Mouse (Mus musculus) liver, postnatal 0 days (tissue): Measurements from ENCODE around the gene Bsdc1. TPM values are rescaled to one million over a fixed set of nuclear protein-coding genes. Genes with fewer than 3 reads are reported as not detected.
"Not testable (repeated sequence)": the region's sequence is repeated elsewhere in the genome, so short reads cannot be mapped to it uniquely, and the experiment has no call there.

Experiments used
- ATAC-seq: fragments of 200-750 bp; cut with Nextera tagmentation; 2 replicates; pipeline ENCODE4 v1.8.0; 2017; ENCODE audit warnings: mild to moderate bottlenecking, moderate library complexity
- DNase-seq: peaks from one replicate; pipeline ENCODE4 v3.0.0-alpha.2; 2016
- H3K27ac ChIP-seq: fragments of 300-500 bp; sonication (generic); 2 replicates; pipeline ENCODE4 v1.5.1; 2014; ENCODE audit warnings: antibody characterized with exemption, moderate library complexity, mild to moderate bottlenecking, low read depth
- H3K27me3 ChIP-seq: fragments of 300-500 bp; sonication (generic); 2 replicates; pipeline ENCODE4 v1.6.1; 2014; ENCODE audit warnings: low read length, control low read depth, mixed read lengths; ENCODE audit not compliant: insufficient read depth
- H3K36me3 ChIP-seq: fragments of 300-500 bp; sonication (generic); replicated peaks from 2 replicates; pipeline ENCODE4 v1.6.1; 2014; ENCODE audit warnings: mild to moderate bottlenecking, control low read depth, low read length, moderate library complexity, mixed read lengths; ENCODE audit not compliant: insufficient read depth
- H3K4me1 ChIP-seq: fragments of 300-500 bp; sonication (generic); 2 replicates; pipeline ENCODE4 v1.6.1; 2014; ENCODE audit warnings: antibody characterized with exemption, mild to moderate bottlenecking, control low read depth; ENCODE audit not compliant: insufficient read depth
- H3K4me2 ChIP-seq: fragments of 300-500 bp; sonication (generic); 2 replicates; pipeline ENCODE4 v1.6.1; 2014; ENCODE audit warnings: low read depth, mild to moderate bottlenecking, low read length, moderate library complexity, mixed read lengths
- H3K4me3 ChIP-seq: fragments of 300-500 bp; sonication (generic); 2 replicates; pipeline ENCODE4 v1.5.1; 2014; ENCODE audit warnings: low read depth, low read length
- H3K9ac ChIP-seq: fragments of 300-500 bp; sonication (generic); replicated peaks from 2 replicates; pipeline ENCODE4 v1.6.1; 2014; ENCODE audit warnings: mild to moderate bottlenecking, moderate library complexity
- H3K9me3 ChIP-seq: fragments of 300-500 bp; sonication (generic); 2 replicates; pipeline ENCODE4 v1.6.1; 2016; ENCODE audit warnings: mild to moderate bottlenecking, control low read depth, low read length, mixed read lengths
- CTCF ChIP-seq: sonication (generic); IDR thresholded peaks from 2 replicates; pipeline ENCODE4 v1.5.1; 2016; ENCODE audit warnings: antibody characterized with exemption, low read depth
- EP300 ChIP-seq: IDR thresholded peaks from 2 replicates; pipeline ENCODE4 v1.6.1; 2016; ENCODE audit warnings: antibody characterized with exemption, low read depth, mild to moderate bottlenecking
- WGBS: fragments of 180-500 bp; shearing (Covaris S2); extraction: QIAGEN DNeasy Blood & Tissue Kit; methylation state at CpG from one replicate; pipeline ENCODE4 v1.1.7; 2014; ENCODE audit not compliant: insufficient replicate concordance; 5-methylcytosine and 5-hydroxymethylcytosine counted together
- polyA plus RNA-seq: library from polyadenylated mRNA; unstranded; fragments of >200 nt; fragmentation: Nextera tagmentation; extraction: Ambion mirVana; gene quantifications from 2 replicates; pipeline ENCODE4 v1.2.1, GENCODE M21; 2015

The Bsdc1 gene
- polyA plus RNA-seq, 1 experiment from 2014 or later = 37.4 TPM

GRCm38 (mm10) chr4:129456126-129456525, 5.3 kb upstream of the Bsdc1 start:
- Histone ChIP-seq H3K4me2 (no peak overlapping the region), H3K4me1 (0 out of 2 replicates have a peak, but pooled peaks cover 3% of the 10 kb centered on the region), H3K9me3 (no peaks in the 10 kb centered on the region), H3K27me3 (no peaks in the 10 kb centered on the region), H3K9ac (no peak overlapping the region), H3K4me3 (no peak overlapping the region), H3K27ac (no peak overlapping the region), H3K36me3 (no peaks in the 10 kb centered on the region)
- WGBS = 56% methylated on average over 5 of the region's 5 CpGs
- no peak for DNase-seq
- ATAC-seq = no peak
- TF ChIP-seq EP300 (no peak), CTCF (no peak)

- H3K27me3 ChIP-seq, H3K4me1 ChIP-seq, DNase-seq, H3K4me2 ChIP-seq, H3K36me3 ChIP-seq, H3K27ac ChIP-seq, H3K9me3 ChIP-seq, H3K9ac ChIP-seq, ATAC-seq, H3K4me3 ChIP-seq: not testable (repeated sequence)
- 77% methylated on average over 2 of the region's 2 CpGs for WGBS
Measured at GRCm38 (mm10) chr4:129457311-129457710, 4.1 kb upstream of the Bsdc1 start.

DNA sequence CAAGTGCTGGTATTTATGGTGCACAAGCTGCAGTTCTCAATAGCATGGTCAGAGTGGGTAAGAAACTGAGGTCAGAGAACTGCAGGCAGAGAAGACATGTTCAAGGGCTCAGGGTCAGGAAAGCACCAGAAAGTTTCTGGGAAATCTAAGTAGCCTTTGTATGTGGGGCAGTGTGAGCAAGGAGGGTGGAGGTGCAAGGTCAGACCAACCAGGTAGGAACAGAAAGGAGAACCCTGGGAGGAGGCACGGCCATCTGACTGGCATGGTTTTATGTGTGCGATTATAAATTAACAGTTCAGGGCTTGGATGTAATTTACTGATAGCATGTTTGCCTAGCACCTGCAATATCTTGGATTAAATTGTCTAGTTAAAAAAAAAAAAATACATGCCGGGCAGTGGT, 1.7 kb upstream of the Bsdc1 start:
- Histone ChIP-seq H3K9me3 (no peaks in the 10 kb centered on the region), H3K27ac (no peak overlapping the region), H3K27me3 (no peaks in the 10 kb centered on the region), H3K4me3 (no peak overlapping the region), H3K36me3 (peaks cover 4% of the 10 kb centered on the region; the same call in 1 of the 2 replicates), H3K4me2 (no peak overlapping the region), H3K4me1 (peaks cover 16% of the 10 kb centered on the region; the same call in 1 of the 2 replicates), H3K9ac (no peak overlapping the region)
- TF ChIP-seq EP300 (no peak), CTCF (no peak)
- ATAC-seq = no peak
- DNase-seq = no peak
- 72% methylated on average over 3 of the region's 3 CpGs for WGBS

GRCm38 (mm10) chr4:129460827-129461182, 576 bp upstream of the Bsdc1 start:
- no peak for TF ChIP-seq CTCF
- TF ChIP-seq EP300 = no peak
- Histone ChIP-seq H3K9me3 (no peaks in the 10 kb centered on the region), H3K9ac (peak overlapping the region; percentile 72), H3K27me3 (no peaks in the 10 kb centered on the region), H3K4me1 (peaks cover 23% of the 10 kb centered on the region; the same call in 1 of the 2 replicates), H3K4me3 (peak overlapping the region; percentile 100), H3K36me3 (peaks cover 15% of the 10 kb centered on the region), H3K27ac (peak overlapping the region; percentile 84), H3K4me2 (peak overlapping the region; percentile 85)
- DNase-seq = no peak
- 2% methylated on average over 4 of the region's 4 CpGs for WGBS
- ATAC-seq = no peak

- DNase-seq (no peak), ATAC-seq (no peak)
- WGBS = 27% methylated on average over 3 of the region's 3 CpGs
- Histone ChIP-seq H3K4me1 (peaks cover 23% of the 10 kb centered on the region; the same call in 1 of the 2 replicates), H3K27me3 (no peaks in the 10 kb centered on the region), H3K9ac (peak overlapping the region; percentile 99), H3K27ac (peak overlapping the region; percentile 99), H3K36me3 (peaks cover 28% of the 10 kb centered on the region), H3K4me2 (peak overlapping the region; percentile 79), H3K9me3 (no peaks in the 10 kb centered on the region), H3K4me3 (peak overlapping the region; percentile 100)
- TF ChIP-seq EP300 (no peak), CTCF (no peak)
Measured at GRCm38 (mm10) chr4:129462118-129462517, 737 bp downstream of the Bsdc1 start.

- ATAC-seq (peak; percentile 67), DNase-seq (peak; percentile 66)
- Histone ChIP-seq H3K36me3 (peaks cover 41% of the 10 kb centered on the region), H3K4me3 (peak overlapping the region; percentile 100), H3K9me3 (no peaks in the 10 kb centered on the region), H3K4me1 (peaks cover 23% of the 10 kb centered on the region; the same call in 1 of the 2 replicates), H3K4me2 (peak overlapping the region; percentile 79), H3K9ac (peak overlapping the region; percentile 99), H3K27me3 (no peaks in the 10 kb centered on the region), H3K27ac (peak overlapping the region; percentile 99)
- TF ChIP-seq CTCF (no peak), EP300 (peak; percentile 97)
- WGBS = 54% methylated on average over 24 of the region's 24 CpGs
Measured at GRCm38 (mm10) chr4:129463097-129464059, 2.0 kb downstream of the Bsdc1 start.
